Mouse (Mus musculus) left cerebral cortex, adult 9 months (tissue): ENCODE results near the gene Srpk2.
"Not testable (repeated sequence)": the region's sequence is repeated elsewhere in the genome, so short reads cannot be mapped to it uniquely, and the experiment has no call there.

ENCODE experiments used
- DNase-seq, 2 experiments: peaks; one replicate each; pipeline ENCODE4 v3.0.0; 2022; ENCODE audit warnings: low spot score in 2 of 2

Gene Srpk2

GRCm38 (mm10) chr5:23684517-23684916, at the start of gene Srpk2:
Srpk2 (minus strand) TSS chr5:23684617.
- DNase-seq = no peak

DNA sequence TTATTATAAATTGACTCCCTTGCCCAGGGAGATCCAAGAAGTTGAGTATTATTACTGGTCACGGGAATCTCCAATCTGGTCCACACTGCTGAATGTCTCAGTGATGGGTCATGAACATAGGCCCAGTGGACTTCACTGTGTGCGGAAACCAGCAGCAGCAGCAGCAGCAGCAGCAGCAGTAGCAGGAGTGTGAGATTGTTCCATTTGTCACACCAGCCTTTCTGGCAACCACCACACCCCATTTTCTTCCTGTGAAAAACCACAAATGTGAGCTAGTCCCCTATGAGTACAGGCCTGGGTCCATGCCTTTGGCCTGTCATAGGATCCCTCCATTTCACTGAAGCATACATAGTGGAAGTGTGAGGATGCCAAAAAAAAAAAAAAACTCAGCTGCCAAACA, 37.5 kb upstream of the Srpk2 start:
- no peak for DNase-seq

DNA sequence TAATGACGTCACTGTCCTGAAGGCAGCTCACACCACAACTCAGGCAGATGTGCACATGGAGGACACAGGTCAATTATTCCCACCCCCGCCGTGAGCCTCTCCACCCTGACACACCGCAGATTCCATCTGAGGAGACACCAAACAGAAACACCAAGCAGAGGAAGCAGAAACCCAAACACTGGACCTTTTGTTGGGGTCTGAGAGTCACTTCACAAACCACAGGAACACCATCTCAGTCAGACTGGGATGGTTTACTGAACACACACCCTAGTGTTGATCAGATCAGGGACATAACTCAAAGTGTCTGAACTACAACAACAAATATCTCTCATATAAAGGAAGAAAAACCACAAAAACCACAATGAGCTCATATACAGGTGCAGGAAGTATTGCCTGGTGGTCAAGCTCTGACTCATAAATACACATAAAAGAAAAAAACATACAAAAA, 34.5 kb upstream of the Srpk2 start:
- no peak for DNase-seq

GRCm38 (mm10) chr5:23718182-23718534, 33.7 kb upstream of the Srpk2 start:
- DNase-seq = no peak

GRCm38 (mm10) chr5:23717469-23718181, 33.2 kb upstream of the Srpk2 start:
- no peak for DNase-seq

DNA sequence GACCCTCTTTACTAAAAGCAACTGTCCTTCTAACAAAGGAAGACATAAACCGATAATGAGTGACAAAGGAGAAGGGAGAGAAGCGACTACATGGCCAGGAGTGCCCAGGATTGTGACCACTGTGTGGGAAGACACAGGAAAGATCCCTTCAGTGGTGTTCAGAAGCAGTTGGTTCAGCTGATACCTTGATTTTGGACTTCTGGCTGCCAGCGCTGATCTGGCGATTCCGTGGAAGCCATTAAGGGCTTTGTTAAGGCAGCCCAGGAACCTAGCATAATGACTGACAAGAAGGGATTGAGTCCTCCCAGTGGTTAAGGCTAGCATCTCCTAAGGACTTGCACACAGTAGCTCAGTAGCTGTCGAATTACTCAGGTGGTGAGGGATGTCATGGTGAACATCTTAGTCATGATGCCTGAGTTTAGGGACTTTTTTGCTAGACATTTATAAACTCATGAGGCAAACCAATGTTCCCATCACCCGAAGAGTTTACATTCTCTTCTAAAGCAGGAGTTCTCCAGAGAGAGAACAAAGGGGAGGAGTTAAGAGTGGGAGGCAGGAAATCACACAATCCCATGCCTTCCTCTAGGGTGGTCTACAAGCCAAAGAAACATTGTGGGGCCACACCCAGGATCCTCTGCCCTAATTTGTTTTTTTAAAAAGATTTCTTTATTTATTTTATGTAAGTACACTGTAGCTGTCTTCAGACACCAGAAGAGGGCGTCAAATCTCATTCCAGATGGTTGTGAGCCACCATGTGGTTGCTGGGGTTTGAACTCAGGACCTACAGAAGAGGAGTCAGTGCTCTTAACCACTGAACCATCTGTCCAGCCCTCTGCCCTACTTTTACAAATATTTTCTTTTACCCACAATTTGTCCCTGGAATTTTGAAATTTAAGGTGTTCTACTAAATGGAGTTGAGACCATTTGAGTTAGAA, 29.3 kb upstream of the Srpk2 start:
- no peak for DNase-seq

DNA sequence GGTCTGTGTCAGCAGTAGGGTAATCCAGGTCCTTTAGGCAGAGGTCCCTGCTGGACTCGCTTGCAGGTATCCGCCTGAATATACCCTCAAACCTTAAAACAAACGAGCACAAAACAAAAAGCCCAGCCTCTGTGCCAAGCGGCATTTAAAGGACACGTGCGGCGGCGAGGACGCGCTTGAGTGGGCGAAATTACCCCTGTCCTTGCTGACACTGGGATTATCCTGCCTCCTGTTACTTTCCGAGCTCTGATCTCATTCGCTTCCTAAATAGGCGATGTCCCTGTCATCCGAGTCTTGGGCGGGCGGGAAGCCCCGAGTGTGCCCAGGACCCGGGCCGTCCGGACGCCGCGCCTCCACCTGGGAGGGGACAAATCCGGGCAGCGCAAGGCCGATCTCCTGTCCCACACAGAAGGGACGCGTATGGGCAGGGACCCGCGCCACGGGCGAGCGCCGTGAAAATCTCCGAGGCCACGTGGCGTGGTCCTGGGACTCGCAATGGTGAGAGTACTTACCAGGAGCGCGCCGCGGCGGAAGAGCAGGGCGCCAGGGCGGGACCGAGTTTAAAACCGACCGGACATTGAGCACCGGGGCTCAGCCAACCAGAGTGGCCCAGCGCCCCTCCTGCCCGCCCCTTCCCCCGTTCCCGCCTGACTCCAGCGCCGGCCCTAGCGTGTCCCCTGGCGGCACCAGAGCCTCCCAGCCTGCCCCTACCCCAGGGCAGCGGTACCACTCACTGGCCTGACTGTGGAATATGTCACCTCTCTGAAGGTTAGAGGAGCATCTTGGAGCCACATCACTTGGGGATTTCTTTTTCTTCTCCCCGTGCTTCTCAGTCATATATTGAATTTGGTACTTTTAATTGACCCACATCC, 27.9 kb upstream of the Srpk2 start:
- peak in 1 of 2 experiments; percentile 48 for DNase-seq

DNA sequence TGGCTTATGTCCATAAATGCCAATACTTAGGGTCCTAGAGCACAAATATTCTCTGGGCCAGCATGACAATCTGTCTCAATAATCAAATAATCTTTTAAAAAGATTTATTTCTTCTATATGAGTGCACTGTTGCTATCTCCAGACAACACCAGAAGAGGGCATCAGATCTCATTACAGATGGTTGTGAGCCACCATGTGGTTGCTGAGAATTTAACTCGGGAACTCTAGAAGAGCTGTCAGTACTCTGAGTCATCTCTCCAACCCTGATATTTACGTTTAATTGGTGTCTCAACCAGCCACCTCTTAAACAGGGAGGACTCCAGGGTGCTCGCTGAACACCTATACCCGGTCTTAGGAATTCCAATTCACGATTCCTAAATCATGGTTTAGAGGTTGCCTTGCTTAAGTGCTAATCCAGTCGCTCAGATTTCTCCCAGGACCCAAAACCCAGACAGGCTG, 27.3 kb upstream of the Srpk2 start:
- peak in 1 of 2 experiments; percentile 41 for DNase-seq

DNA sequence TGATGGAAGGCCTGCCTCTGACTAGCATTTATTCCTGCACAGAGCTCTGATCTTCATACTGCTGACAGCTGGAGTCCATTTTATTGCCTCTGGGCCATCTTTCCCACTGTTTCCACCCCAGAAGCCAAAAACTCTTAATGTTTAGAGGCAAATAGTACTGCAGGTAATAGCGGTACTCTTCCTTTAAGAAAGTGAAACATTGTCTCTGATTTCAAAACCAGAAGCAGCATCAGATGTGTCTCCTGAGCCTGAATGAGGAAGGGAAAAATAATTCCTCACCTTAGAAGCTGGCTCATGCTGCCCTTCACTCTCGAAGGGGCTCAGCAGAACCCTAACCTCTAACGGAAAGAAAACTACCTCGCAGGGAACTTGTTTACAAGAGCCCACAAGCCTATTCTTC, 26.8 kb upstream of the Srpk2 start:
- DNase-seq = no peak

DNA sequence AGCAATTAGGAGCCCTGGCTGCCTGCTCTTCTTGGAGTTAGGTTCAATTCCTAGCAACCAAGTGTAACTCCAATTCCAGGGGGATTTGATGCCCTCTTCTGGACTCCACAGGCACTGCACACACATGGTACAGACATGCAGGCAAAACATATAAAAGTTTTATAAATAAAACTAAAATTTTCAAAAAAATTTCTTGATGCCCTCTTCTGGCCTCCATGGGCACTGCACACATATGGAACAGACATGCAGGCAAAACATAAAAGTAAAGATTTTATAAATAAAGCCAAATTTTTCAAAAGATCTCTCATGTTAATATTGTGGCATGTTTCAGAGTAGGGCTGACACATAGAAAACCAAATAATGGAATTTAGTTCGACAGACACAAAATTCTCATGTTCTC, 25.2 kb upstream of the Srpk2 start:
- no peak for DNase-seq

GRCm38 (mm10) chr5:23706601-23707597, 22.5 kb upstream of the Srpk2 start:
- not testable (repeated sequence) for DNase-seq

DNA sequence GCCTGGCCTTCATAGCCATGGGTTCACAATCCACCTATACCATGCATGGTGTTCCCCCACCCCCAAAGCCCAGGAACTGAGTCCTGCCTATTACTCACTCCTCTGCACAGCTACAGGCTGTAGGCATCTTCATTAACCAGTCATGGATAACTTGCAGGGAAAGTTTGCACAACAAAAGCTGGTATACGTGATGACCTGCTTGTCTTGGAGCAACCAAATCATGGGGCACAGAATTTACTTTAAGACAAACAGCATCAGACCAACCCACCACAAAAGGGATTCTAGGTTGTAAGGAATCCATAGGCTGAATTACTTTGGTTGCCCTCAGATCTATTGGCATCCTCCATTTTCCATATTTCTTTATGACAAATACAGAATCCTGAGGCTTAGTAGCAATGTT, 13.0 kb upstream of the Srpk2 start:
- no peak for DNase-seq

DNA sequence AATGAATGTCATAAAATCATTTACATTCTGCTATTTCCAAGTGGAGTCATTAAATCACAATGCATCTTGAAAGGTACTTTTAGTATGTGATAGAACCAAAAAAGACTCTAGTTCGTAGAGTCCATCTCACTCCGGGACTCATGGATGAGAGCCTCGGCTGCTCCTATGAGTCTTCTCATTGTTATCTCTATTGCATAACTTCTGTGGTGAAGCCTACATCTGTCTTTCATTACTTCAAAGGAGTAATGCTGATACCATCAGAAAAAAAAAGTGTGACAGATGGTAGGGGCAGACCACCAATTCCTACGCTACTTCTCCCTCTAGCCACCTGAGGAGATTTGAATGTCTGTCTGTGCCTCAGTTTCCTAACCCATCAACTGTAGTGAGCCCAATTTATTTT, 986 bp downstream of the Srpk2 start:
- no peak for DNase-seq

DNA sequence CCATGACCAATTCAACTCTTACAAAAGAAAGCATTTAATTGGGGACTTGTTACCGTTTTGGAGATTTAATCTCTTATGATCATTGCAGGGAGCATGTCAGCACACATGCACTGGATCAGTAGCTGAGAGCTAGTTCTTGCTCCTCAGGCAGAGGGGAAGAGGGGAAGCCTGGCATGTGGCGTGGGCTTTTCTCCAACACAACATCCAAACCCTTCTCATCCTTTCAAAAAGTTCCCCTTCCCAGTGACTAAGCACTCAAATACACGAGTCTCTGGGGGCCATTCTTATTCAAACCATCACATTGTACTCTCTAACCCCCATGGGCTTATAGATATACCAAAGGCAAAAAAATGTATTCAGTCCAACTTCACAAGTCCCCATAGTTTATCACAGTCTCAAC, 5.4 kb downstream of the Srpk2 start:
- DNase-seq = no peak

DNA sequence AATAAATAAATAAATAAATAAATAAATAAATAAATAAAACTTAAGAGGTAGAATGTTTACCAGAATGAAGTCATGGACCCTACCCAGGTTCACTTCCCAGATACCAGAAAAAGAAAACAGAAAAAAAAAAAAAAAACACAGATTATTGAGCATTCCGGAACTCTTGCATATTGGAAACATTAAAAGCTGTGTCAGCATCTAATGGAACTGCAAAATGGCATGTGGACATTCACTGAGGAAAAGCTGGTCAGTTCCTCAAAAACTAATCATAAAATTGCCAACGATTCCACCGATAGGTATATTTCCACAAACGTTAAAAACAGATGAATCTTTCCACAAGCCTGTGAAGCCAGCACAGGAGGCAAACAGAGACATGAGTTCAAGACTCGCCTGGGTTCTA, 6.5 kb downstream of the Srpk2 start:
- no peak for DNase-seq

DNA sequence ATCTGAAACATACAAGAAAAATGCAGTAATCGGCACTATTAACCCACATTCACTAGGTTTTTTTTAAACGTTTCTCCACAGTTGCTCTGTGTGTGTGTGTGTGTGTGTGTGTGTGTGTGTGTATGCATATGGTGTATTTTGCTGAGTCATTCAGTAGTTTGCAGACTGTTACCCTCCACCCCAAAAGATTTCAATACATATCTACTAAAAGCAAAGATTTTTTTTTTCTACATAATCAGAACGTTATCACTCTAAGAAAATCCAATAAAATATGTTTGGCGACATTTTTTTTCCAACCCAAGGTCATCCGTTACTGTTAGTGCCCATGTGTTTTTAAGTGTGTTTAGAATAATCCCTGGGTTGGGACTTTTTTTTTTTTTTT, 7.4 kb downstream of the Srpk2 start:
- no peak for DNase-seq

DNA sequence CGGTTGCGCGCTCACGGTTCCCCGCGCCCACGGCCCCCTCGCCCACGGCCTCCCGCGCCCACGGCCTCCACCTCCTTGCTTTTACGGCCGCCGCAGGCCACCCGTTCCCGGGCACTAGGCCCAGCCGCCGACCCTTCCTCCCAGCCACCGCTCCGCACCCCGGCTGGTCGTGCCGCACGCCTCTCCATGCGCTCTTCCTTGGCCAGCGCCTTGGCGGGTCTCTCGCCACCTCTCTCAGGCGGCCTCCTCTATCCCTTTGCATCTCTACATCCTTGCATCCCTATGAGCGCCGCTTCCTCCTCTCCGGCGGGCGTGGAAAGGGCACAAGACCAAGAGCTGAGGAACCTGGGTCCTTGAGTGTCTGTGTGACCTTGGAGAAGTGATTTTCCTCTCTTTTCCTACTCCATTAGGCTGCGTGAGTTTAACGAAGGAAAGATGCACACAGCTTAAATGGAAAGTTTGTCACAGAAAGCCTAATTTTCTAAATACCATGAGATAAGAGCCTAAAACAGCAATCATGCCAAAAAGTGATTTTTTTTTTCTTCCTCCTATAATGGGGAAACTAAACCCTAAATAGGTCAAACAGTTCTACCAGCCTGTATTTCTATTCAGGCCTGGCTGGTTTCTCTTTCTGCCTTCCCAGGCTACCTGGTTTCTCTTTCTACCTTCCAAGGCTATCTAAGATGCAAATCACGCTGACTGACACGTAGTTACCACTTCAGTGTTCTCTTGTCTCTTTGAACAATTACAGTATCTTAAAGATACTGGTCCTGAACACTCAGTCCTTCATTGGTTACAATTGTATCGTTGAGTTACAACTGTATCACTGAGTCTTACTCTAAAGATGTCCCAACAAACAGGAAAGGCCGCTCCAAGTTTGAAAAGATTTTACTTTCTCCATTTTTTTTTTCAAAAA, 8.0 kb downstream of the Srpk2 start:
- peak in 1 of 2 experiments; percentile 46 for DNase-seq

GRCm38 (mm10) chr5:23675499-23676155, 8.8 kb downstream of the Srpk2 start:
- DNase-seq = peak in 1 of 2 experiments; percentile 52
